Mouse (Mus musculus) neural tube, embryonic 11.5 days (tissue): ENCODE measurements around the gene Bik. TPM values are rescaled to one million over a fixed set of nuclear protein-coding genes. Genes with fewer than 3 reads are reported as not detected.

Source experiments
- ATAC-seq: fragments of 200-750 bp; cut with Nextera tagmentation; 2 replicates; pipeline ENCODE4 v1.8.0; 2017; ENCODE audit warnings: moderate number of reproducible peaks, mild to moderate bottlenecking, moderate TSS enrichment, moderate library complexity; ENCODE audit not compliant: insufficient read depth, low FRiP score, low TSS enrichment
- DNase-seq: peaks from one replicate; pipeline ENCODE4 v3.0.0-alpha.2; 2015; ENCODE audit warnings: low spot score
- H3K27ac ChIP-seq: fragments of 300-500 bp; sonication (generic); 2 replicates; pipeline ENCODE4 v1.5.1; 2014; ENCODE audit warnings: low read depth, mild to moderate bottlenecking, low read length
- H3K27me3 ChIP-seq: fragments of 300-500 bp; sonication (generic); 2 replicates; pipeline ENCODE4 v1.6.1; 2014; ENCODE audit warnings: mild to moderate bottlenecking, low read length, mixed read lengths; ENCODE audit not compliant: control insufficient read depth, insufficient read depth
- H3K36me3 ChIP-seq: fragments of 300-500 bp; sonication (generic); 2 replicates; pipeline ENCODE4 v1.6.1; 2014; ENCODE audit warnings: mild to moderate bottlenecking, low read length, moderate library complexity, mixed read lengths; ENCODE audit not compliant: control insufficient read depth, insufficient read depth
- H3K4me1 ChIP-seq: fragments of 300-500 bp; sonication (generic); 2 replicates; pipeline ENCODE4 v1.6.1; 2014; ENCODE audit warnings: low read length, mixed read lengths; ENCODE audit not compliant: control insufficient read depth, insufficient read depth
- H3K4me2 ChIP-seq: fragments of 300-500 bp; sonication (generic); 2 replicates; pipeline ENCODE4 v1.6.1; 2014; ENCODE audit warnings: low read depth, mild to moderate bottlenecking, moderate library complexity
- H3K4me3 ChIP-seq: fragments of 300-500 bp; sonication (generic); 2 replicates; pipeline ENCODE4 v1.5.1; 2014; ENCODE audit warnings: low read depth, low read length
- H3K9ac ChIP-seq: fragments of 300-500 bp; sonication (generic); 2 replicates; pipeline ENCODE4 v1.6.1; 2014; ENCODE audit warnings: mild to moderate bottlenecking, low read length
- H3K9me3 ChIP-seq: fragments of 300-500 bp; sonication (generic); 2 replicates; pipeline ENCODE4 v1.6.1; 2016; ENCODE audit warnings: low read length; ENCODE audit not compliant: control insufficient read depth
- WGBS: fragments of 180-500 bp; shearing (Covaris S2); extraction: QIAGEN DNeasy Blood & Tissue Kit; methylation state at CpG from one replicate; pipeline ENCODE4 v1.1.7; 2014; 5-methylcytosine and 5-hydroxymethylcytosine counted together
- microRNA-seq: library from miRNA; unstranded; fragments of <30 nt; microRNA quantifications from one replicate; pipeline ENCODE4, GENCODE M21; 2016
- polyA plus RNA-seq: library from polyadenylated mRNA; unstranded; fragments of >200 nt; fragmentation: Nextera tagmentation; extraction: Ambion mirVana; gene quantifications from 2 replicates; pipeline ENCODE4 v1.2.1, GENCODE M21; 2014

Bik gene
- polyA plus RNA-seq, 1 experiment from 2014 or later: 2.1 TPM

DNA sequence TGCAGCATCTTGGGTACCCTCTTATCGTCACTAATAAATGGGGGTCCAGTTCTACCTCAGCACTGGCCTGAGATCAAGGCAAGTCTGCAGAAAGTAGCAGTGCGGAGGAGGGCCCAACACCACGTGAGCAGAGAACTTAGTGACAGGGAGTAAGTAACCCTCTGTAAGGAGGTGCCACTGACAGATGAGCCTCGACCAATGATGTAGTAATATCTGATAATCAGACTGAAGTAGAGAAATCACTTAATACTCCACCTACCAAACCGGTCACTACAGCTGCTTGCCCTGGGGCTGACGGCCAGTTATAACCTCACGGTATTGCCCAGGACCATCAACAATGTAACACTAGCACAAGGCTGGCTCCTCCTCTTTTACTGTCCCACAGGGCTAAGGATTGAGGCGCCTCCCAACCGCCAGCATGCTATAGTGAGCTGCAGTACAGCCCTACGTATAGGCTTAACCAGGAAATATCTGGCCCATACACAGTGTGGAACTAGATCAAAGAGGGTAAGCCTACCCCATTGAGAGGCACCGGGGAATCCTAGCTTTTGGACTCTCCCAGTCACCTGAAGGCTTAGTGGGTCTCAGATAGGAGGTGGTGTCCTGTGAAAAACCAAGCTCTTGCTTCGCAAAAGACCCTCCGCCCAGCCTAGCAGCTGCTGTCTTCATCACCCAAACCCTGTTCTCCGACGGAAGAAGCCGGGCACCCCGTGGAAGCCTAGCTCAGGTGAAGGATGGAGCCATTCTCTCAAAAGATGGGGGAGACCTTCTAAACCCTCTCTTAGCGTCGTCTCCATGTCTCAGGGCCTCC, 67.2 kb downstream of the Bik start:
- H3K4me2 ChIP-seq: peak overlapping the region; percentile 85
- H3K9me3 ChIP-seq: no peaks in the 10 kb centered on the region
- H3K4me3 ChIP-seq: peak overlapping the region; percentile 78
- peak; percentile 40 for ATAC-seq
- WGBS: 11% methylated on average over 19 of the region's 19 CpGs
- DNase-seq: peak; percentile 41
- H3K4me1 ChIP-seq: peaks cover 8% of the 10 kb centered on the region
- H3K36me3 ChIP-seq: no peaks in the 10 kb centered on the region
- no peak overlapping the region for H3K27ac ChIP-seq
- no peaks in the 10 kb centered on the region for H3K27me3 ChIP-seq
- H3K9ac ChIP-seq: peak overlapping the region; percentile 74

Small RNA genes within 50 kb of the gene (microRNA-seq; reads per million reads assigned to microRNA genes)
- not detected for gene Gm24575

Other genes with a start within 250 kb of the Bik start
- gene Arfgap3, start 176.6 kb upstream of the Bik start, polyA plus RNA-seq: 37.1 and 39.7 TPM in 2 replicates
- gene Pacsin2, start 62.3 kb upstream of the Bik start, polyA plus RNA-seq: 43.1 and 46.2 TPM in 2 replicates
- 33.9 and 38.1 TPM in 2 replicates for gene Ttll1, start 16.0 kb upstream of the Bik start, polyA plus RNA-seq
- 21.0 and 26.0 TPM in 2 replicates for gene Tspo, start 36.7 kb downstream of the Bik start, polyA plus RNA-seq
- gene Mcat, start 36.9 kb downstream of the Bik start, polyA plus RNA-seq: 41.2 and 43.8 TPM in 2 replicates
- gene Ttll12, start 68.3 kb downstream of the Bik start, polyA plus RNA-seq: 48.0 and 50.9 TPM in 2 replicates
- gene Scube1, start 198.2 kb downstream of the Bik start, polyA plus RNA-seq: 32.1 and 32.9 TPM in 2 replicates